ENCODE assay signal across 11 mouse cellular contexts in the genomic region with DNA sequence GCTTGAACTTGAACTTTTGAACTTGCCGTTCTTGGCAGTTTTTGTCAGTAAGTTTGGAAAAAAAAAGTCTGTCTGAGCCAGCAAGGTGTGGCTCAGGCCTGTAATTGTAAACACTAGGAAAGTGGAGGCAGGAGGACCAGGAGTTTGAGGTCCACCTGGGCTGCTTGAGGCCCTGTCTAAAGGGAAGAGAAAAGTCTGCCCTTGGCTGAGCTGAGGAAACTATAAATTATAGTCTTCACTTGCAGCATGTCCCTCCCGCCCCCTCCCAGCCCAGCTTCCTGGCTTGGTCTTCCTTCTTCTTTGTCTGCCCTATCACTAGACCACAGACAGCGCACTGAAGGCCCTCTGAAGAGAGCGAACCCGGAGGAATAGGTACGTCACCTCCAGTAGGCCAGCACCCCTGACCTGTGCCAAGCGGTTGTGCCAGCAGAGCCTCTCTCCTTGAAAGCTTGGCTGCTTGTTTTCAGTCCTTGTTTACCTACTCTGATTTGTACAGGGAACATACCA. TPM values are rescaled to one million over a fixed set of nuclear protein-coding genes. Genes with fewer than 3 reads are reported as not detected.
DNase-seq lines count a peak whose midpoint lies in the region; ATAC-seq and TF ChIP-seq lines count a peak whose summit lies in the region.
"Had no signal": no experiment of that assay in that cellular context is flagged by ENCODE, and none has a peak within 500 bp of the region (broad histone marks: within the 10 kb centered on the region; RNA-seq: fewer than 3 reads in every experiment).

No protein-coding gene starts in this region.

- H3K4me1 ChIP-seq in intestine, embryonic 15.5 days (replicated peaks) = peaks cover 22% of the 10 kb centered on the region
- H3K4me1 ChIP-seq in liver, embryonic 15.5 days (replicated peaks) = peaks cover 65% of the 10 kb centered on the region
- H3K4me1 ChIP-seq in stomach, postnatal 0 days (replicated peaks; ENCODE audit: control insufficient read depth, insufficient read depth) = no peaks in the 10 kb centered on the region
- H3K4me1 ChIP-seq: neural tube, embryonic 13.5 days had no signal

- no peaks in the 10 kb centered on the region for H3K9me3 ChIP-seq in intestine, embryonic 15.5 days
- H3K9me3 ChIP-seq in liver, embryonic 15.5 days (replicated peaks) = no peaks in the 10 kb centered on the region
- no peaks in the 10 kb centered on the region for H3K9me3 ChIP-seq in stomach, postnatal 0 days (ENCODE audit: control insufficient read depth, low read length)
- H3K9me3 ChIP-seq: neural tube, embryonic 13.5 days had no signal

- no peaks in the 10 kb centered on the region for H3K27me3 ChIP-seq in intestine, embryonic 15.5 days (replicated peaks)
- no peaks in the 10 kb centered on the region for H3K27me3 ChIP-seq in liver, embryonic 15.5 days
- no peaks in the 10 kb centered on the region for H3K27me3 ChIP-seq in stomach, postnatal 0 days (ENCODE audit: control insufficient read depth, insufficient read depth, low read length)
- H3K27me3 ChIP-seq: neural tube, embryonic 13.5 days; Patski had no signal

- peak; percentile 85 for ATAC-seq in intestine, embryonic 15.5 days
- peak; percentile 47; the same call in 1 of the 2 replicates for ATAC-seq in liver, embryonic 15.5 days (ENCODE audit: insufficient read depth)
- peak; percentile 68 for ATAC-seq in stomach, postnatal 0 days (ENCODE audit: low FRiP score, low TSS enrichment)
- ATAC-seq: Patski had no signal

- no peak overlapping the region for H3K9ac ChIP-seq in intestine, embryonic 15.5 days
- H3K9ac ChIP-seq in liver, embryonic 15.5 days = no peak overlapping the region
- no peak overlapping the region for H3K9ac ChIP-seq in stomach, postnatal 0 days (ENCODE audit: low read length)
- H3K9ac ChIP-seq: neural tube, embryonic 13.5 days had no signal

- TF ChIP-seq EP300 in stomach, postnatal 0 days (optimal IDR thresholded peaks at IDR 0.05) = no peak

- DNase-seq in ovary, postnatal 36 days (ENCODE audit: low spot score) = peak; percentile 15
- no peak for DNase-seq in ovary, postnatal 10 days (ENCODE audit: low spot score)
- peak; percentile 27 for DNase-seq in stomach, postnatal 0 days (ENCODE audit: low spot score)
- DNase-seq in right cerebral cortex, adult 18-20 months = no peak
- no peak for DNase-seq in gastrocnemius, postnatal 4 days (ENCODE audit: low spot score in 2 of 2)
- DNase-seq in cerebellum, adult 9-10 months = no peak
- DNase-seq: left cerebral cortex, postnatal 4 days had no signal

- WGBS in intestine, embryonic 15.5 days = 40% methylated on average over 7 of the region's 7 CpGs
- WGBS in liver, embryonic 15.5 days (ENCODE audit: insufficient replicate concordance) = 18% methylated on average over 7 of the region's 7 CpGs
- WGBS in stomach, postnatal 0 days = 29% methylated on average over 7 of the region's 7 CpGs

- no peaks in the 10 kb centered on the region for H3K36me3 ChIP-seq in intestine, embryonic 15.5 days
- peaks cover 27% of the 10 kb centered on the region for H3K36me3 ChIP-seq in liver, embryonic 15.5 days (replicated peaks)
- no peaks in the 10 kb centered on the region for H3K36me3 ChIP-seq in stomach, postnatal 0 days (ENCODE audit: control insufficient read depth, insufficient read depth, low read length)

- no peak for TF ChIP-seq CTCF in stomach, postnatal 0 days (IDR thresholded peaks at IDR 0.05; ENCODE audit: low read depth)

- H3K4me3 ChIP-seq in intestine, embryonic 15.5 days (replicated peaks) = no peak overlapping the region
- no peak overlapping the region for H3K4me3 ChIP-seq in liver, embryonic 15.5 days (replicated peaks)
- no peak overlapping the region for H3K4me3 ChIP-seq in stomach, postnatal 0 days (ENCODE audit: low read depth, low read length)
- H3K4me3 ChIP-seq: neural tube, embryonic 13.5 days had no signal

- H3K4me2 ChIP-seq in intestine, embryonic 15.5 days (replicated peaks) = 0 out of 2 replicates have a peak overlapping the region, but pooled peaks have one; percentile 9
- no peak overlapping the region for H3K4me2 ChIP-seq in liver, embryonic 15.5 days
- H3K4me2 ChIP-seq in stomach, postnatal 0 days (replicated peaks; ENCODE audit: low read depth) = no peak overlapping the region
- H3K4me2 ChIP-seq: neural tube, embryonic 13.5 days had no signal

- peak overlapping the region; percentile 75 for H3K27ac ChIP-seq in intestine, embryonic 15.5 days
- 0 out of 2 replicates have a peak overlapping the region, but pooled peaks have one; percentile 24 for H3K27ac ChIP-seq in liver, embryonic 15.5 days (replicated peaks)
- H3K27ac ChIP-seq in stomach, postnatal 0 days (replicated peaks) = peak overlapping the region; percentile 71
- H3K27ac ChIP-seq: neural tube, embryonic 13.5 days had no signal

RNA-seq across cellular contexts. Expression of a gene that starts 17.7 kb away (rescaled TPM):
- polyA plus RNA-seq in intestine, embryonic 15.5 days (2015; fragmentation: Nextera tagmentation; extraction: Ambion mirVana) = 24.4 and 28.7 TPM in 2 replicates
- 38.1 and 38.3 TPM in 2 replicates for polyA plus RNA-seq in liver, embryonic 15.5 days (2015; fragmentation: Nextera tagmentation; extraction: Ambion mirVana)
- 23.5 and 24.8 TPM in 2 replicates for polyA plus RNA-seq in stomach, postnatal 0 days (2015; fragmentation: Nextera tagmentation; extraction: Ambion mirVana)
- 10 to 100 TPM; 15.6 to 17.7 TPM for total RNA-seq in gastrocnemius, postnatal 4 days (2021)

RNA-seq across cellular contexts. Expression of a gene that starts 42.5 kb away (rescaled TPM):
- 13.6 TPM in 2 replicates for polyA plus RNA-seq in intestine, embryonic 15.5 days (2015; fragmentation: Nextera tagmentation; extraction: Ambion mirVana)
- polyA plus RNA-seq in liver, embryonic 15.5 days (2015; fragmentation: Nextera tagmentation; extraction: Ambion mirVana) = 11.8 and 12.4 TPM in 2 replicates
- polyA plus RNA-seq in stomach, postnatal 0 days (2015; fragmentation: Nextera tagmentation; extraction: Ambion mirVana) = 10.6 and 11.6 TPM in 2 replicates
- 10 to 100 TPM; 15.1 to 15.5 TPM for total RNA-seq in gastrocnemius, postnatal 4 days (2021)

RNA-seq across cellular contexts. Expression of a gene that starts 44.8 kb away (rescaled TPM):
- 131 and 133 TPM in 2 replicates for polyA plus RNA-seq in intestine, embryonic 15.5 days (2015; fragmentation: Nextera tagmentation; extraction: Ambion mirVana)
- 53.9 and 58.2 TPM in 2 replicates for polyA plus RNA-seq in liver, embryonic 15.5 days (2015; fragmentation: Nextera tagmentation; extraction: Ambion mirVana)
- 58.7 and 63.5 TPM in 2 replicates for polyA plus RNA-seq in stomach, postnatal 0 days (2015; fragmentation: Nextera tagmentation; extraction: Ambion mirVana)
- total RNA-seq in gastrocnemius, postnatal 4 days (2021) = 10 to 100 TPM; 38.0 to 46.9 TPM

RNA-seq across cellular contexts. Expression of a gene that starts 58.9 kb away (rescaled TPM):
- polyA plus RNA-seq in intestine, embryonic 15.5 days (2015; fragmentation: Nextera tagmentation; extraction: Ambion mirVana) = 8.8 and 11.8 TPM in 2 replicates
- 1.9 and 2.1 TPM in 2 replicates for polyA plus RNA-seq in liver, embryonic 15.5 days (2015; fragmentation: Nextera tagmentation; extraction: Ambion mirVana)
- polyA plus RNA-seq in stomach, postnatal 0 days (2015; fragmentation: Nextera tagmentation; extraction: Ambion mirVana) = 7.4 and 9.0 TPM in 2 replicates
- 10 to 100 TPM; 73.0 to 81.8 TPM for total RNA-seq in gastrocnemius, postnatal 4 days (2021)

Comparison
In these comparisons a context has a peak if more than half of its experiments do, and no peak if none do; other contexts are left out.
1. DNase-seq: peak in ovary, postnatal 36 days (single experiment) and stomach, postnatal 0 days (single experiment); none in ovary, postnatal 10 days (single experiment), right cerebral cortex, adult 18-20 months (single experiment), gastrocnemius, postnatal 4 days (0 of 2) and cerebellum, adult 9-10 months (single experiment).
2. H3K27ac ChIP-seq: peak in every context shown above with its lines; median percentile 75 in intestine, embryonic 15.5 days; 71 in stomach, postnatal 0 days; 24 in liver, embryonic 15.5 days.
3. Peak in every context shown above with its lines, with median percentiles within 50 percentile points of each other: ATAC-seq.